ENCODE assay signal across 9 mouse cellular contexts in genomic region chrX:102251221-102251936, GRCm38 (mm10). TPM values are rescaled to one million over a fixed set of nuclear protein-coding genes. Genes with fewer than 3 reads are reported as not detected.
DNase-seq lines count a peak whose midpoint lies in the region; ATAC-seq and TF ChIP-seq lines count a peak whose summit lies in the region.
"Had no signal": no experiment of that assay in that cellular context is flagged by ENCODE, and none has a peak within 500 bp of the region (broad histone marks: within the 10 kb centered on the region; RNA-seq: fewer than 3 reads in every experiment).

No protein-coding gene starts in this region.

- H3K36me3 ChIP-seq in erythroblast, embryonic 14.5 days (ENCODE audit: control insufficient read depth), result no peaks in the 10 kb centered on the region
- H3K36me3 ChIP-seq in spleen, adult 2 months (ENCODE audit: control insufficient read depth, insufficient read depth, low read length), result no peaks in the 10 kb centered on the region
- H3K36me3 ChIP-seq in forebrain, embryonic 13.5 days (ENCODE audit: poor library complexity, severe bottlenecking), result no peaks in the 10 kb centered on the region
- no peaks in the 10 kb centered on the region for H3K36me3 ChIP-seq in midbrain, embryonic 16.5 days (ENCODE audit: control insufficient read depth, insufficient read depth, low read length)

- no peak for TF ChIP-seq POLR2A in spleen, adult 2 months (IDR thresholded peaks at IDR 0.05; ENCODE audit: low read depth, low read length)

- peak overlapping the region; percentile 63 for H3K9ac ChIP-seq in forebrain, embryonic 13.5 days
- H3K9ac ChIP-seq in midbrain, embryonic 16.5 days (ENCODE audit: low read depth, low read length), result peak overlapping the region; percentile 61

- H3K27me3 ChIP-seq in erythroblast, embryonic 14.5 days (ENCODE audit: control insufficient read depth), result peaks cover 81% of the 10 kb centered on the region
- peaks cover 8% of the 10 kb centered on the region; the same call in 1 of the 2 replicates for H3K27me3 ChIP-seq in spleen, adult 2 months (ENCODE audit: control insufficient read depth, insufficient read depth, low read length)
- peaks cover 55% of the 10 kb centered on the region for H3K27me3 ChIP-seq in forebrain, embryonic 13.5 days
- peaks cover 12% of the 10 kb centered on the region for H3K27me3 ChIP-seq in midbrain, embryonic 16.5 days (ENCODE audit: control insufficient read depth, insufficient read depth, low read depth, low read length)

- DNase-seq in spleen, adult 2 months (ENCODE audit: low read depth in 1 of 2, low spot score in 2 of 2), result no peak
- no peak for DNase-seq in spleen, postnatal 14 days (ENCODE audit: low spot score in 2 of 2)
- peak; percentile 18 for DNase-seq in kidney, postnatal 10 days
- DNase-seq in spleen, postnatal 36 days (ENCODE audit: low spot score in 2 of 2), result no peak

- H3K4me2 ChIP-seq in forebrain, embryonic 13.5 days, result peak overlapping the region; percentile 87
- peak overlapping the region; percentile 84 for H3K4me2 ChIP-seq in midbrain, embryonic 16.5 days (ENCODE audit: low read length)

- H3K27ac ChIP-seq in spleen, adult 2 months (ENCODE audit: insufficient read depth, low read length), result no peak overlapping the region
- H3K27ac ChIP-seq in forebrain, embryonic 13.5 days, result no peak overlapping the region; the same call in 1 of the 2 replicates
- H3K27ac ChIP-seq in midbrain, embryonic 16.5 days (ENCODE audit: low read length), result peak overlapping the region; percentile 55

- H3K4me3 ChIP-seq in erythroblast, embryonic 14.5 days (replicated peaks), result peak overlapping the region; percentile 46
- peak overlapping the region; percentile 57 for H3K4me3 ChIP-seq in spleen, adult 2 months (ENCODE audit: extremely low read depth, insufficient read depth, insufficient read length)
- peak overlapping the region; percentile 51 for H3K4me3 ChIP-seq in forebrain, embryonic 13.5 days
- peak overlapping the region; percentile 59 for H3K4me3 ChIP-seq in midbrain, embryonic 16.5 days (ENCODE audit: low read depth, low read length)

- peaks cover 31% of the 10 kb centered on the region for H3K9me3 ChIP-seq in erythroblast, embryonic 14.5 days (ENCODE audit: control insufficient read depth, low read length)
- no peaks in the 10 kb centered on the region; the same call in 1 of the 2 replicates for H3K9me3 ChIP-seq in forebrain, embryonic 13.5 days (replicated peaks)
- no peaks in the 10 kb centered on the region for H3K9me3 ChIP-seq in midbrain, embryonic 16.5 days (replicated peaks; ENCODE audit: control insufficient read depth, low read length, poor library complexity, severe bottlenecking)

- H3K4me1 ChIP-seq in erythroblast, embryonic 14.5 days (ENCODE audit: control insufficient read depth), result no peaks in the 10 kb centered on the region; the same call in 1 of the 2 replicates
- peaks cover 4% of the 10 kb centered on the region; the same call in 1 of the 2 replicates for H3K4me1 ChIP-seq in spleen, adult 2 months (ENCODE audit: control insufficient read depth, insufficient read depth, insufficient read length)
- peaks cover 5% of the 10 kb centered on the region for H3K4me1 ChIP-seq in forebrain, embryonic 13.5 days
- H3K4me1 ChIP-seq in midbrain, embryonic 16.5 days (ENCODE audit: control insufficient read depth, insufficient read depth, low read length), result peaks cover 9% of the 10 kb centered on the region; the same call in 1 of the 2 replicates

- no peak for ATAC-seq in erythroblast, adult 5-6 weeks (replicated peaks; ENCODE audit: low FRiP score, poor library complexity, severe bottlenecking)
- peak; percentile 9 for ATAC-seq in forebrain, embryonic 13.5 days
- ATAC-seq in midbrain, embryonic 16.5 days, result peak; percentile 66

- WGBS in spleen, adult 2 months, result 35% methylated on average over 67 of the region's 80 CpGs
- 23% methylated on average over 61 of the region's 80 CpGs for WGBS in forebrain, embryonic 13.5 days
- 23% methylated on average over 36 of the region's 80 CpGs for WGBS in midbrain, embryonic 16.5 days

- TF ChIP-seq CTCF in spleen, adult 2 months (IDR thresholded peaks at IDR 0.05; ENCODE audit: extremely low read depth, insufficient read depth, insufficient read length, insufficient replicate concordance), result no peak

RNA-seq across cellular contexts. Expression of gene Cited1, which starts 0.6 kb away (rescaled TPM):
- 0.20 and 0.29 TPM in 2 replicates for polyA plus RNA-seq in erythroblast, embryonic 14.5 days (2012)
- not detected in 2 replicates for total RNA-seq in erythroblast, adult 5-6 weeks (2015; ENCODE audit: low replicate concordance)
- total RNA-seq in erythroblast, adult 5-6 weeks (2017; ENCODE audit: low replicate concordance), result not detected in 2 replicates
- 0.58 and 1.2 TPM in 2 replicates for polyA plus RNA-seq in spleen, adult 2 months (2012; rRNA removed)
- polyA plus RNA-seq in forebrain, embryonic 13.5 days (2015; fragmentation: Nextera tagmentation; extraction: Ambion mirVana), result 8.2 and 8.5 TPM in 2 replicates
- polyA plus RNA-seq in midbrain, embryonic 16.5 days (2015; fragmentation: Nextera tagmentation; extraction: Ambion mirVana), result 14.9 and 17.5 TPM in 2 replicates
- total RNA-seq: hematopoietic stem cell, adult 5-6 weeks had no signal
